Mouse (Mus musculus) brain, adult 10 weeks (tissue): Measurements from ENCODE around the gene Gm43191. TPM values are rescaled to one million over a fixed set of nuclear protein-coding genes. Genes with fewer than 3 reads are reported as not detected.

Source experiments
- polyA plus RNA-seq: library from polyadenylated mRNA; stranded (reverse); fragments of 350-450 nt; fragmentation: Illumina TruSeq; extraction: RNeasy Lipid Tissue Mini Kit (QIAGEN cat#74804); gene quantifications from one replicate; pipeline ENCODE4 v1.2.3, GENCODE M21; 2015; ENCODE audit warnings: low read depth, low replicate concordance

Gene Gm43191
- polyA plus RNA-seq, result not detected

GRCm38 (mm10) chr3:116681160-116681559 is at the start of gene Gm43191:
TSS of gene Gm43191 (minus strand) at chr3:116681260.

GRCm38 (mm10) chr3:116712436-116712881 is 31.4 kb upstream of the Gm43191 start, which contains the start of gene Slc35a3:
TSS of gene Slc35a3 (minus strand) at chr3:116712831.

GRCm38 (mm10) chr3:116662463-116662863 is 18.6 kb downstream of the Gm43191 start, which contains the start of gene Mfsd14a:
TSS of gene Mfsd14a (minus strand) at chr3:116662677.

GRCm38 (mm10) chr3:116614295-116614892 is 66.7 kb downstream of the Gm43191 start, which contains the start of gene Trmt13:
TSS of gene Trmt13 (minus strand) at chr3:116614587.

GRCm38 (mm10) chr3:116594728-116595602 is 86.1 kb downstream of the Gm43191 start, which contains the start of gene Sass6:
TSS of gene Sass6 (plus strand) at chr3:116594982.

Other genes with a start within 250 kb of the Gm43191 start
- gene Rtca, start 173.1 kb downstream of the Gm43191 start, polyA plus RNA-seq, result 72.4 TPM
- 19.2 TPM for gene Dbt, start 168.2 kb downstream of the Gm43191 start, polyA plus RNA-seq
- gene Lrrc39, start 118.3 kb downstream of the Gm43191 start, polyA plus RNA-seq, result not detected
- gene Sass6, start 86.3 kb downstream of the Gm43191 start, polyA plus RNA-seq, result 3.8 TPM
- gene Trmt13, start 66.7 kb downstream of the Gm43191 start, polyA plus RNA-seq, result 12.8 TPM
- 56.9 TPM for gene Mfsd14a, start 18.6 kb downstream of the Gm43191 start, polyA plus RNA-seq
- gene Slc35a3, start 31.6 kb upstream of the Gm43191 start, polyA plus RNA-seq, result 17.2 TPM
- 16.1 TPM for gene Agl, start 126.9 kb upstream of the Gm43191 start, polyA plus RNA-seq
- 0.68 TPM for gene Frrs1, start 178.2 kb upstream of the Gm43191 start, polyA plus RNA-seq